Mouse (Mus musculus): Measurements from ENCODE around the gene Ccdc141. TPM values are rescaled to one million over a fixed set of nuclear protein-coding genes. Genes with fewer than 3 reads are reported as not detected.

Gene Ccdc141
- total RNA-seq, 2 experiments from 2014 or later: 18.4 to 23.0 TPM

- no peak for DNase-seq (ENCODE audit: low spot score in 2 of 2)
Observed at GRCm38 (mm10) chr2:77175411-77175810, 5.0 kb upstream of the Ccdc141 start.

- DNase-seq (ENCODE audit: low spot score in 2 of 2): no peak
Observed at GRCm38 (mm10) chr2:77174313-77174712, 3.9 kb upstream of the Ccdc141 start.

- no peak for DNase-seq (ENCODE audit: low spot score in 2 of 2)
Observed at GRCm38 (mm10) chr2:77173821-77174220, 3.4 kb upstream of the Ccdc141 start.

GRCm38 (mm10) chr2:77173366-77173765 lies 2.9 kb upstream of the Ccdc141 start:
- no peak for DNase-seq (ENCODE audit: low spot score in 2 of 2)

- peak in 1 of 2 experiments; percentile 18 for DNase-seq (ENCODE audit: low spot score in 2 of 2)
Observed at GRCm38 (mm10) chr2:77172241-77172671, 1.8 kb upstream of the Ccdc141 start.

GRCm38 (mm10) chr2:77171444-77172240 lies 1.2 kb upstream of the Ccdc141 start:
- DNase-seq (ENCODE audit: low spot score in 2 of 2): peak; percentile 14 to 31

GRCm38 (mm10) chr2:77169916-77170632 lies 362 bp downstream of the Ccdc141 start:
- DNase-seq (ENCODE audit: low spot score in 2 of 2): peak in 1 of 2 experiments; percentile 3

- no peak for DNase-seq (ENCODE audit: low spot score in 2 of 2)
Observed at GRCm38 (mm10) chr2:77169218-77169617, 1.2 kb downstream of the Ccdc141 start.

GRCm38 (mm10) chr2:77168781-77169180 lies 1.7 kb downstream of the Ccdc141 start:
- DNase-seq (ENCODE audit: low spot score in 2 of 2): no peak

- DNase-seq (ENCODE audit: low spot score in 2 of 2): no peak
Observed at GRCm38 (mm10) chr2:77168081-77168685, 2.3 kb downstream of the Ccdc141 start.

- no peak for DNase-seq (ENCODE audit: low spot score in 2 of 2)
Observed at GRCm38 (mm10) chr2:77166366-77166765, 4.1 kb downstream of the Ccdc141 start.

GRCm38 (mm10) chr2:77164662-77165061 lies 5.8 kb downstream of the Ccdc141 start:
- DNase-seq (ENCODE audit: low spot score in 2 of 2): no peak

- no peak for DNase-seq (ENCODE audit: low spot score in 2 of 2)
Observed at GRCm38 (mm10) chr2:77163381-77163780, 7.1 kb downstream of the Ccdc141 start.

- DNase-seq (ENCODE audit: low spot score in 2 of 2): no peak
Observed at GRCm38 (mm10) chr2:77162135-77162534, 8.3 kb downstream of the Ccdc141 start.

GRCm38 (mm10) chr2:77157546-77157945 lies 12.9 kb downstream of the Ccdc141 start:
- DNase-seq (ENCODE audit: low spot score in 2 of 2): no peak

GRCm38 (mm10) chr2:77154080-77154479 lies 16.4 kb downstream of the Ccdc141 start:
- no peak for DNase-seq (ENCODE audit: low spot score in 2 of 2)

GRCm38 (mm10) chr2:77151255-77151654 lies 19.2 kb downstream of the Ccdc141 start:
- DNase-seq (ENCODE audit: low spot score in 2 of 2): no peak

GRCm38 (mm10) chr2:77149576-77149975 lies 20.9 kb downstream of the Ccdc141 start:
- DNase-seq (ENCODE audit: low spot score in 2 of 2): no peak

- no peak for DNase-seq (ENCODE audit: low spot score in 2 of 2)
Observed at GRCm38 (mm10) chr2:77148215-77148614, 22.2 kb downstream of the Ccdc141 start.

GRCm38 (mm10) chr2:77146968-77147367 lies 23.5 kb downstream of the Ccdc141 start:
- no peak for DNase-seq (ENCODE audit: low spot score in 2 of 2)

GRCm38 (mm10) chr2:77146291-77146690 lies 24.1 kb downstream of the Ccdc141 start:
- DNase-seq (ENCODE audit: low spot score in 2 of 2): no peak

- no peak for DNase-seq (ENCODE audit: low spot score in 2 of 2)
Observed at GRCm38 (mm10) chr2:77143536-77143935, 26.9 kb downstream of the Ccdc141 start.

Data from layer of hippocampus, adult 18-20 months (tissue).